ENCODE assay signal across 8 mouse cellular contexts in genomic region chr11:74925577-74926387, GRCm38 (mm10). TPM values are rescaled to one million over a fixed set of nuclear protein-coding genes. Genes with fewer than 3 reads are reported as not detected.
DNase-seq lines count a peak whose midpoint lies in the region; ATAC-seq lines count a peak whose summit lies in the region.

Gene Smg6 (plus strand): TSS chr11:74925823.
Gene Srr (minus strand): TSS chr11:74925948.

- peak; percentile 77 for ATAC-seq in inflammation-experienced regulatory T-cells, adult 6 months
- peak; percentile 81 for ATAC-seq in megakaryocyte-erythroid progenitor cell, adult 5-6 weeks (replicated peaks; ENCODE audit: low FRiP score, low TSS enrichment, poor library complexity, severe bottlenecking)

- intact Hi-C loops in gastrocnemius, postnatal 14 days (cut with DNase I; ENCODE audit: low total_unique reads): no loop called here
- intact Hi-C loops in left cerebral cortex, postnatal 10 days (cut with DNase I): no loop called here

- peak; percentile 95 to 99 for DNase-seq in adrenal gland, adult (ENCODE audit: inconsistent age in 2 of 2, low spot score in 1 of 2)
- DNase-seq in embryo, embryonic 10.5 days (ENCODE audit: low spot score): peak; percentile 97
- DNase-seq in gastrocnemius, postnatal 14 days: peak; percentile 96
- DNase-seq in left cerebral cortex, postnatal 10 days (ENCODE audit: extremely low spot score in 1 of 2, low spot score in 2 of 2): peak; percentile 92 to 97
- peak; percentile 93 for DNase-seq in right cerebral cortex, postnatal 25 days
- peak; percentile 92 to 94 for DNase-seq in urinary bladder, postnatal 4 days (ENCODE audit: low spot score in 2 of 2)

RNA-seq across cellular contexts. Expression of gene Smg6, which starts in this region (rescaled TPM):
- 10 to 100 TPM; 10.6 to 10.8 TPM for total RNA-seq in gastrocnemius, postnatal 14 days (2021)
- 10 to 100 TPM; 16.3 to 22.0 (median 18.9) TPM for polyA plus RNA-seq in inflammation-experienced regulatory T-cells, adult 6 months (2017; shearing (Covaris generic))
- total RNA-seq in left cerebral cortex, postnatal 10 days (2021): 10 to 100 TPM; 21.8 to 24.9 TPM
- total RNA-seq in megakaryocyte-erythroid progenitor cell, adult 5-6 weeks (2014; fragmentation: Nextera tagmentation): 39.9 and 41.6 TPM in 2 replicates
- total RNA-seq in megakaryocyte-erythroid progenitor cell, adult 5-6 weeks (2017): 41.3 and 49.0 TPM in 2 replicates

RNA-seq across cellular contexts. Expression of gene Srr, which starts in this region (rescaled TPM):
- 10 to 100 TPM; 19.1 to 21.2 TPM for total RNA-seq in gastrocnemius, postnatal 14 days (2021)
- 1 to 10 TPM; 6.6 to 9.5 (median 8.3) TPM for polyA plus RNA-seq in inflammation-experienced regulatory T-cells, adult 6 months (2017; shearing (Covaris generic))
- total RNA-seq in left cerebral cortex, postnatal 10 days (2021): 100 to 1,000 TPM in 1 of 2 experiments, 10 to 100 TPM in 1; 99.9 to 101 TPM
- 6.9 and 9.7 TPM in 2 replicates for total RNA-seq in megakaryocyte-erythroid progenitor cell, adult 5-6 weeks (2014; fragmentation: Nextera tagmentation)
- total RNA-seq in megakaryocyte-erythroid progenitor cell, adult 5-6 weeks (2017): 4.9 and 7.4 TPM in 2 replicates

Comparison
In these comparisons a context has a peak if more than half of its experiments do, and no peak if none do; other contexts are left out.
1. Peak in every context shown above with its lines: DNase-seq and ATAC-seq.
2. RNA of gene Srr (total RNA-seq): 99.9 to 101 TPM in left cerebral cortex, postnatal 10 days; 19.1 to 21.2 TPM in gastrocnemius, postnatal 14 days and 4.9 to 9.7 TPM in megakaryocyte-erythroid progenitor cell, adult 5-6 weeks; every median in the first group is over 4 times any median in the second.